Mouse (Mus musculus) heart, embryonic 16.5 days (tissue): Measurements from ENCODE around the gene Bcor. TPM values are rescaled to one million over a fixed set of nuclear protein-coding genes. Genes with fewer than 3 reads are reported as not detected.

ENCODE experiments used
- ATAC-seq: fragments of 200-750 bp; cut with Nextera tagmentation; replicated peaks from 2 replicates; pipeline ENCODE4 v1.8.0; 2017; ENCODE audit warnings: moderate number of reproducible peaks; ENCODE audit not compliant: insufficient read depth, low FRiP score; ENCODE audit errors: extremely low read depth
- H3K27ac ChIP-seq: fragments of 300-500 bp; sonication (generic); 2 replicates; pipeline ENCODE4 v1.5.1; 2014; ENCODE audit warnings: mild to moderate bottlenecking, low read length, control low read depth, moderate library complexity
- H3K27me3 ChIP-seq: fragments of 300-500 bp; sonication (generic); 2 replicates; pipeline ENCODE4 v1.6.1; 2014; ENCODE audit warnings: low read length, mixed read lengths; ENCODE audit not compliant: control insufficient read depth, insufficient read depth
- H3K36me3 ChIP-seq: fragments of 300-500 bp; sonication (generic); 2 replicates; pipeline ENCODE4 v1.6.1; 2014; ENCODE audit not compliant: control insufficient read depth, insufficient read depth
- H3K4me1 ChIP-seq: fragments of 300-500 bp; sonication (generic); 2 replicates; pipeline ENCODE4 v1.6.1; 2014; ENCODE audit warnings: low read length, mixed read lengths; ENCODE audit not compliant: control insufficient read depth, insufficient read depth
- H3K4me2 ChIP-seq: fragments of 300-500 bp; sonication (generic); 2 replicates; pipeline ENCODE4 v1.6.1; 2014; ENCODE audit warnings: low read depth, mild to moderate bottlenecking, control low read depth, low read length
- H3K4me3 ChIP-seq: fragments of 300-500 bp; sonication (generic); 2 replicates; pipeline ENCODE4 v1.5.1; 2014; ENCODE audit warnings: mild to moderate bottlenecking, control low read depth, low read length
- H3K9ac ChIP-seq: fragments of 300-500 bp; sonication (generic); 2 replicates; pipeline ENCODE4 v1.6.1; 2014; ENCODE audit warnings: low read length, control low read depth
- H3K9me3 ChIP-seq: fragments of 300-500 bp; sonication (generic); replicated peaks from 2 replicates; pipeline ENCODE4 v1.6.1; 2016; ENCODE audit warnings: low read length; ENCODE audit not compliant: control insufficient read depth
- WGBS: fragments of 180-500 bp; shearing (Covaris S2); extraction: QIAGEN DNeasy Blood & Tissue Kit; methylation state at CpG from one replicate; pipeline ENCODE4 v1.1.7; 2014; 5-methylcytosine and 5-hydroxymethylcytosine counted together
- polyA plus RNA-seq: library from polyadenylated mRNA; unstranded; fragments of >200 nt; fragmentation: Nextera tagmentation; extraction: Ambion mirVana; gene quantifications from 2 replicates; pipeline ENCODE4 v1.2.1, GENCODE M21; 2015

Bcor gene
- polyA plus RNA-seq, 1 experiment from 2014 or later: 11.5 TPM

DNA sequence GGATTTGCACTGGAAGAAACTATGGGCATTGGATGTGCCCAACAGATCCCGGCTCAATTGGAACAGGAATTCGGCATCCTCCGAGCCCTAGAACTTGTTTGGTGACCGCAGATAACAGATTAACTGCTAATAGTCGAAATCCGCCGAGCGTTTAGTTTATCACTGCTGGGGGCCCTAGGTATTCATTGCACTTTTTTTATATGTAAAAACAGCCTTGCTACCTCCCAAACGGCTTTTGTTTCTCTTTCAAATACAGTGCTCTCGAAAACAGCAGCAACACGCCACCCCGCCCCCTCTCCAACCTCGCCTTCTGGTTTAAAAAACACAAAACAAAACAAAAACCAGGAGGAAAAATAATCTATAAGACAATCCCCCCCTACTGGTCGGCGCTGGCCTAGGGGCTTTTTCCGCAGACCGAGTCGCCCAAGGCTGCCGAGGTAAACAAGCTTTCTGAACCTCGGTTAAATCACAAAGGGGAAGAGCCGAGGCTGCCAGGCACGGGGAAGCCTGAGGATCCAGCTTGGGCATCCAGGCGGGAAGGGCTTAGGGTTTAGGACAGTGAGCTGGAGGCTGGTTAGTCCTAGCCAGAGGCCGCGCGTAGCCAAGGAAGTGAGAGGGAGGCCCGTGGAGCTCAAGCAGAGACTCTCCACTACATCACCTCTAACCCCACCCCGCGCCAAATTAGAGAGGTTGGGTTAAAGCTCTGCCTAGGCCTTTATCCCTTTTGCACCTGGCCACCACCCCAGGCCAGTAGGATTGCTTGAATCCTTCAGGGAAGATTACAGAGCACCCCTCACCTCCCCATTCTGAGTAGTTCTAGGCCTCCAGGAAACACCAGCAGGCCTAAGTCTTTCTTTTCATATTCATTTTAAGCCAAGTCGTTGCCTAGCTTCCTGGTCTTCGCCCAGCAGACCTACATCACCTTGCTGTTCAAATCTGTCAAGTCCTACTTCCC lies 6.7 kb downstream of the Bcor start:
- Histone ChIP-seq H3K9ac (no peak overlapping the region), H3K27me3 (peaks cover 45% of the 10 kb centered on the region), H3K4me2 (peak overlapping the region; percentile 33), H3K9me3 (no peaks in the 10 kb centered on the region), H3K36me3 (no peaks in the 10 kb centered on the region), H3K27ac (no peak overlapping the region), H3K4me3 (no peak overlapping the region), H3K4me1 (peaks cover 34% of the 10 kb centered on the region)
- 26% methylated on average over 31 of the region's 31 CpGs for WGBS
- ATAC-seq: no peak

DNA sequence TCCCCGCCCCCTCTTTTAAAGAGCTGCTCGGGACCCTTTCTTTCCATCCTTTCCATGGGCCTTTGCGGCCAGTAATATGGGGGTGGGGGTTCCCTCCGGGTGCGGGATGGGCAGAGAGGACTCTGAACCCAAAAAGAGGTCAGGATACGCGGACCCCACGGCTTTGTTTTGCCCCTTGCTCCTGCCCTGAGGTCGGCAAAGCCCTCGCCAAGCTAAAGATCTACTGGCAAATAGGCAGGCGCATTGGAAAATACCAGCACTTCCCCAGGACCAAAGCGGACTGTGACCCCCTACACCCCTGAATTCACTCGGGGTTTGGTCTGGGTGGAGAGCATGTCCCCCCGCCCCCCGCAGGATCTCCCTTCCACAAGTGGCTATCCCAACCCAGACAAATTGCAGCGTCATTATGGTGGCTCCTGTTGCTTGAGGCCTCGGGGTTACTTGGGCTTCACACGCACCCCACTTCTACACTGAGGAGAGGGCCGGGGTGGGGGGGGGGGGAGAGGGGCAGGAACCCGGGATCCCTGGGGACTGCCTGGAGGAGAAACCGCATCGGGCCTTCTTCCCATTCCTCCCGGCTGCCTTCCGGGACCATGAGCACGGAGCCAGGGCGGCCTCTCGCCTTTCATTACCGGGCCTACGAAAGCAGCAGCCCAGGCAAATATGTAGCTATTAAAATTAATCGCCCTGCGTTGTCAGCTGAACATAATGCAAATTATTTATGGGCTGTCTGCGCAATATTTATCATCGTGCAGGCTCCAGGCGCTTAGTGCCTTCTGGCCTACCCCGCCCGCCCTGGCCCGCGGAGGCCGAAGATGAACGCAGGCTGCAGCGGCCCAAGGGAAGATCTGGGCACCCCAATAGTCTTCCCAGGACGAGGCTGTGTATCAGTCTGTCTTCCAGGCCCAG lies 7.9 kb downstream of the Bcor start:
- no peak overlapping the region for H3K27ac ChIP-seq
- peaks cover 41% of the 10 kb centered on the region for H3K27me3 ChIP-seq
- H3K36me3 ChIP-seq: no peaks in the 10 kb centered on the region
- H3K9me3 ChIP-seq: no peaks in the 10 kb centered on the region
- peaks cover 30% of the 10 kb centered on the region for H3K4me1 ChIP-seq
- peak overlapping the region; percentile 69 for H3K4me2 ChIP-seq
- peak overlapping the region; percentile 41 for H3K4me3 ChIP-seq
- peak overlapping the region; percentile 65 for H3K9ac ChIP-seq
- no peak for ATAC-seq
- 39% methylated on average over 40 of the region's 42 CpGs for WGBS

GRCm38 (mm10) chrX:12151269-12151995 lies 8.7 kb downstream of the Bcor start:
- no peak for ATAC-seq
- peak overlapping the region; percentile 41 for H3K4me3 ChIP-seq
- no peaks in the 10 kb centered on the region for H3K9me3 ChIP-seq
- peak overlapping the region; percentile 69 for H3K4me2 ChIP-seq
- peaks cover 41% of the 10 kb centered on the region for H3K27me3 ChIP-seq
- peaks cover 22% of the 10 kb centered on the region for H3K4me1 ChIP-seq
- peak overlapping the region; percentile 65 for H3K9ac ChIP-seq
- WGBS: 8% methylated on average over 43 of the region's 43 CpGs
- no peak overlapping the region for H3K27ac ChIP-seq
- H3K36me3 ChIP-seq: no peaks in the 10 kb centered on the region

- Histone ChIP-seq H3K9me3 (no peaks in the 10 kb centered on the region), H3K27me3 (peaks cover 37% of the 10 kb centered on the region), H3K27ac (no peak overlapping the region), H3K4me3 (no peak overlapping the region), H3K4me1 (peaks cover 18% of the 10 kb centered on the region; the same call in 1 of the 2 replicates), H3K4me2 (peak overlapping the region; percentile 23; the same call in 1 of the 2 replicates), H3K9ac (no peak overlapping the region; the same call in 1 of the 2 replicates), H3K36me3 (no peaks in the 10 kb centered on the region)
- WGBS: 13% methylated on average over 7 of the region's 7 CpGs
- ATAC-seq: no peak
These were observed 9.7 kb downstream of the Bcor start for GRCm38 (mm10) chrX:12150425-12150824.

- Histone ChIP-seq H3K27me3 (peaks cover 17% of the 10 kb centered on the region), H3K27ac (no peak overlapping the region), H3K4me2 (no peak overlapping the region), H3K9ac (no peak overlapping the region), H3K9me3 (no peaks in the 10 kb centered on the region), H3K36me3 (no peaks in the 10 kb centered on the region), H3K4me1 (peaks cover 7% of the 10 kb centered on the region; the same call in 1 of the 2 replicates), H3K4me3 (no peak overlapping the region)
- no peak for ATAC-seq
- 56% methylated on average over 2 of the region's 2 CpGs for WGBS
These were observed 13.9 kb downstream of the Bcor start for GRCm38 (mm10) chrX:12146263-12146662.

- Histone ChIP-seq H3K4me1 (0 out of 2 replicates have a peak, but pooled peaks cover 3% of the 10 kb centered on the region), H3K36me3 (no peaks in the 10 kb centered on the region), H3K27me3 (peaks cover 19% of the 10 kb centered on the region), H3K9me3 (no peaks in the 10 kb centered on the region), H3K4me3 (no peak overlapping the region), H3K27ac (no peak overlapping the region), H3K9ac (no peak overlapping the region), H3K4me2 (no peak overlapping the region)
- WGBS: 68% methylated on average over 5 of the region's 5 CpGs
- no peak for ATAC-seq
These were observed 17.3 kb downstream of the Bcor start for GRCm38 (mm10) chrX:12142832-12143231.

DNA sequence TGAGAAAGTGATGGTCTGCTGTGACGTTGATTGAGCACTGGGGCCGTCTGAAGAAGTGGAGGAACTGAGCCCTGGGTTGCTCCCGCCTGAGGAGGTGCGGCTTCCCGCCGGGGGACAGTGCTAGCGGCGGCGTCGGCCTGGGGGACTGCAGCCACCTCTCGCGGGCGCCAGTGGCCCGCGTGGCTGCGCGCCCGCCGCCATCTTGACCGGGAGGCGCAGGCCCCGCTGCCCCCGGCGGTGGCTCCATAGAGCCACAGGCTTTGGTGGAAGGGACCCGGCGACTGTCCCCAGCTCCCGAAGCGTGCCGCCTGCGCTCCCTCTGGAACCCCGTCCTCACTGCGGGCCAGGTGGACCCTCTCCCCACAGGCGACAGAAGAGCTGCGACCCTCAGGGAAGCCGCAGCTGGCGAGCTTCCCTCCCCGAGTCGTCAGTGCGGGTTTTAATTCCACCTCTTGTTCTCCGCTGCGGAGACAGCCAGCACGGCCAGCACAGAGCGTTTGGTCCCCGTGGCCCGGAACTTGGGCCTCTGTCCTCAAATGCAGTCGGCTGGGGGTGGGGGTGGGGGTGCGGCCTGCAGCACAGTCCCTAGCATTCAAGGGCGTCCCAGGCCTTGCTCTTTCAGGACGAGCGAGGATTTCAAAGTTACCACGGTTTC lies 19.9 kb downstream of the Bcor start:
- Histone ChIP-seq H3K4me1 (peaks cover 3% of the 10 kb centered on the region; the same call in 1 of the 2 replicates), H3K4me3 (peak overlapping the region; percentile 47), H3K27me3 (peaks cover 37% of the 10 kb centered on the region), H3K27ac (peak overlapping the region; percentile 69), H3K9me3 (no peaks in the 10 kb centered on the region), H3K36me3 (no peaks in the 10 kb centered on the region), H3K9ac (peak overlapping the region; percentile 81), H3K4me2 (peak overlapping the region; percentile 77)
- 3% methylated on average over 41 of the region's 51 CpGs for WGBS
- ATAC-seq: no peak

- Histone ChIP-seq H3K36me3 (no peaks in the 10 kb centered on the region), H3K9me3 (no peaks in the 10 kb centered on the region), H3K9ac (no peak overlapping the region), H3K27me3 (peaks cover 43% of the 10 kb centered on the region), H3K4me1 (peaks cover 16% of the 10 kb centered on the region), H3K27ac (no peak overlapping the region), H3K4me3 (no peak overlapping the region), H3K4me2 (no peak overlapping the region)
- WGBS: 51% methylated on average over 7 of the region's 7 CpGs
- no peak for ATAC-seq
These were observed 21.9 kb downstream of the Bcor start for GRCm38 (mm10) chrX:12138266-12138665.
